8 mouse cellular contexts compared by ENCODE assay signal in genomic region chr15:82244115-82244804, GRCm38 (mm10). TPM values are rescaled to one million over a fixed set of nuclear protein-coding genes. Genes with fewer than 3 reads are reported as not detected.
DNase-seq lines count a peak whose midpoint lies in the region; ATAC-seq lines count a peak whose summit lies in the region.

Gene Cenpm, minus strand, starts transcription at chr15:82244748.

- H3K36me3 ChIP-seq in hindbrain, embryonic 11.5 days (ENCODE audit: control insufficient read depth, insufficient read depth, low read length): no peaks in the 10 kb centered on the region

- peak within 1 kb of the TSS; percentile 74 for H3K4me3 ChIP-seq in hindbrain, embryonic 11.5 days (ENCODE audit: low read depth, low read length)

- H3K27me3 ChIP-seq in hindbrain, embryonic 11.5 days (ENCODE audit: control insufficient read depth, insufficient read depth, low read length): no peaks in the 10 kb centered on the region

- ATAC-seq in frontal cortex, adult (ENCODE audit: low TSS enrichment): peak; percentile 99
- ATAC-seq in hindbrain, embryonic 11.5 days (ENCODE audit: low FRiP score): peak; percentile 98

- WGBS in hindbrain, embryonic 11.5 days: under 1% methylated on average over 65 of the region's 65 CpGs

- H3K4me1 ChIP-seq in hindbrain, embryonic 11.5 days (replicated peaks; ENCODE audit: control insufficient read depth, insufficient read depth, low read length): 0 out of 2 replicates have a peak, but pooled peaks cover 2% of the 10 kb centered on the region

- peak; percentile 67 for DNase-seq in MEL-GATA-1-ER (ENCODE audit: extremely low read depth, low read depth)
- DNase-seq in cerebellum, adult 8-10 months: peak; percentile 93
- DNase-seq in hindbrain, embryonic 11.5 days (ENCODE audit: low spot score): peak; percentile 95
- DNase-seq in layer of hippocampus, postnatal 10 days (ENCODE audit: low spot score in 2 of 2): peak; percentile 94 to 95
- peak; percentile 94 for DNase-seq in lung, postnatal 10 days
- peak; percentile 91 for DNase-seq in ovary, postnatal 36 days (ENCODE audit: low spot score)
- DNase-seq in thymus, postnatal 25 days: peak; percentile 94

- peak within 1 kb of the TSS; percentile 80 for H3K27ac ChIP-seq in hindbrain, embryonic 11.5 days (ENCODE audit: low read depth, low read length)

- peak within 1 kb of the TSS; percentile 71 for H3K9ac ChIP-seq in hindbrain, embryonic 11.5 days (ENCODE audit: low read depth, low read length)

- no peaks in the 10 kb centered on the region for H3K9me3 ChIP-seq in hindbrain, embryonic 11.5 days (ENCODE audit: control insufficient read depth, low read length)

- H3K4me2 ChIP-seq in hindbrain, embryonic 11.5 days (replicated peaks; ENCODE audit: low read depth, low read length): peak within 1 kb of the TSS; percentile 88

RNA-seq across cellular contexts. Expression of gene Cenpm, which starts in this region (rescaled TPM):
- 76.2 and 78.1 TPM in 2 replicates for polyA plus RNA-seq in hindbrain, embryonic 11.5 days (2014; fragmentation: Nextera tagmentation; extraction: Ambion mirVana)
- total RNA-seq in layer of hippocampus, postnatal 10 days (2021): 1 to 10 TPM; 6.5 to 9.0 TPM

Comparison
In these comparisons a context has a peak if more than half of its experiments do, and no peak if none do; other contexts are left out.
1. Peak in every context shown above with its lines: DNase-seq, ATAC-seq, H3K4me3 ChIP-seq and H3K27ac ChIP-seq.